In genomic region chr12:4768492-4769332, GRCm38 (mm10) we compare ENCODE assay signal across 8 mouse cellular contexts. TPM values are rescaled to one million over a fixed set of nuclear protein-coding genes. Genes with fewer than 3 reads are reported as not detected.
DNase-seq lines count a peak whose midpoint lies in the region; ATAC-seq lines count a peak whose summit lies in the region.

Gene Pfn4 (plus strand): TSS chr12:4769022.
Gene Fam228b (minus strand): TSS chr12:4769267.

- peak within 1 kb of the TSS; percentile 85 for H3K9ac ChIP-seq in hindbrain, embryonic 14.5 days

- H3K36me3 ChIP-seq in hindbrain, embryonic 14.5 days (replicated peaks; ENCODE audit: control insufficient read depth, insufficient read depth): no peaks in the 10 kb centered on the region

- 0 out of 2 replicates have a peak, but pooled peaks cover 3% of the 10 kb centered on the region for H3K4me1 ChIP-seq in hindbrain, embryonic 14.5 days (replicated peaks; ENCODE audit: control insufficient read depth, insufficient read depth, low read length)

- DNase-seq in WW6 (ENCODE audit: low read depth, low spot score): peak; percentile 80
- peak; percentile 99 for DNase-seq in cerebellum, postnatal 36 days
- DNase-seq in frontal cortex, postnatal 36 days (ENCODE audit: low spot score in 2 of 2): peak; percentile 98 to 99
- DNase-seq in hindbrain, embryonic 14.5 days (ENCODE audit: low spot score): peak; percentile 98
- peak; percentile 99 for DNase-seq in layer of hippocampus, postnatal 25 days (ENCODE audit: extremely low spot score in 1 of 2, low spot score in 1 of 2)
- peak; percentile 97 for DNase-seq in lung, postnatal 14 days
- peak; percentile 94 for DNase-seq in ovary, postnatal 36 days (ENCODE audit: low spot score)
- peak; percentile 97 for DNase-seq in thymus, postnatal 14 days

- no peaks in the 10 kb centered on the region for H3K27me3 ChIP-seq in hindbrain, embryonic 14.5 days (ENCODE audit: control insufficient read depth, insufficient read depth, low read length)

- 0 out of 2 replicates have a peak, but pooled peaks cover 4% of the 10 kb centered on the region for H3K9me3 ChIP-seq in hindbrain, embryonic 14.5 days (ENCODE audit: control insufficient read depth, low read length)

- H3K4me3 ChIP-seq in hindbrain, embryonic 14.5 days (replicated peaks; ENCODE audit: low read length): peak within 1 kb of the TSS; percentile 61

- 2% methylated on average over 61 of the region's 61 CpGs for WGBS in hindbrain, embryonic 14.5 days

- peak within 1 kb of the TSS; percentile 95 for H3K27ac ChIP-seq in hindbrain, embryonic 14.5 days

- H3K4me2 ChIP-seq in hindbrain, embryonic 14.5 days (replicated peaks): peak within 1 kb of the TSS; percentile 62

- peak; percentile 99 for ATAC-seq in hindbrain, embryonic 14.5 days (ENCODE audit: low FRiP score)

RNA-seq across cellular contexts. Expression of gene Pfn4, which starts in this region (rescaled TPM):
- 15.3 and 16.3 TPM in 2 replicates for polyA plus RNA-seq in hindbrain, embryonic 14.5 days (2014; fragmentation: Nextera tagmentation; extraction: Ambion mirVana)
- 10 to 100 TPM; 13.0 to 13.5 TPM for total RNA-seq in layer of hippocampus, postnatal 25 days (2021)

RNA-seq across cellular contexts. Expression of gene Fam228b, which starts in this region (rescaled TPM):
- 3.2 and 8.5 TPM in 2 replicates for polyA plus RNA-seq in hindbrain, embryonic 14.5 days (2014; fragmentation: Nextera tagmentation; extraction: Ambion mirVana)
- total RNA-seq in layer of hippocampus, postnatal 25 days (2021): 10 to 100 TPM; 21.4 to 31.4 TPM

Comparison
In these comparisons a context has a peak if more than half of its experiments do, and no peak if none do; other contexts are left out.
1. Peak in every context shown above with its lines: DNase-seq, ATAC-seq, H3K4me3 ChIP-seq and H3K27ac ChIP-seq.